In the genomic region with DNA sequence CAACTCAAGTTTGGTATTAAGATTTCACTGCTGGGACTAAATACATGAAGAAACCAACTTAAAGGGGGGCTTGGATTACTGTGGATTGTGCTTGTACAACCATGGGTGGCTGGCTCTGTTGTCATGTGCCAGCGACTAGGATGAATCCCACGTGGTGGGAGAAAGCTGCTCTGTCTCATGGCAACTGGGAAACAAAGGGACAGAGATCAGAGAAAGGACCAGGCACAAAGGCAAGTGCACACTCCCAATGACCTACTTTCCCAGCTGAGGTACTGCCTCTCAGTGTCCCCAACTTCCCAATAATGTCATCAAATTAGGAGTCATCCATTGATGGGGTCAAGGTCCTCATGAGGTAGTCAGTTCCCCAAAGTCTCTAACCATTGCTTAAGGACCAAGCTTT, we compare ENCODE assay signal across 18 mouse cellular contexts.
DNase-seq lines count a peak whose midpoint lies in the region; ATAC-seq and TF ChIP-seq lines count a peak whose summit lies in the region.
"Had no signal": no experiment of that assay in that cellular context is flagged by ENCODE, and none has a peak within 500 bp of the region (broad histone marks: within the 10 kb centered on the region; RNA-seq: fewer than 3 reads in every experiment).

No protein-coding gene starts in this region.

- 68% methylated on average over 2 of the region's 2 CpGs for WGBS in heart, embryonic 13.5 days
- WGBS in midbrain, embryonic 10.5 days: 30% methylated on average over 2 of the region's 2 CpGs
- 19% methylated on average over 2 of the region's 2 CpGs for WGBS in midbrain, embryonic 16.5 days

- no peak overlapping the region for H3K4me2 ChIP-seq in heart, embryonic 13.5 days
- H3K4me2 ChIP-seq in midbrain, embryonic 16.5 days (ENCODE audit: low read length): no peak overlapping the region
- H3K4me2 ChIP-seq: forebrain, embryonic 15.5 days had no signal

- no peaks in the 10 kb centered on the region for H3K9me3 ChIP-seq in heart, embryonic 13.5 days
- H3K9me3 ChIP-seq in midbrain, embryonic 10.5 days (replicated peaks): no peaks in the 10 kb centered on the region
- no peaks in the 10 kb centered on the region for H3K9me3 ChIP-seq in midbrain, embryonic 16.5 days (replicated peaks; ENCODE audit: control insufficient read depth, low read length, poor library complexity, severe bottlenecking)
- H3K9me3 ChIP-seq: embryonic facial prominence, embryonic 10.5 days; forebrain, embryonic 15.5 days had no signal

- DNase-seq in heart, postnatal 4 days: no peak
- DNase-seq in midbrain, embryonic 10.5 days (ENCODE audit: low spot score): no peak
- DNase-seq in testis, postnatal 10 days (ENCODE audit: low spot score): no peak
- no peak for DNase-seq in adrenal gland, adult 8-10 months
- DNase-seq: adrenal gland, postnatal 25 days; cerebellum, adult 2 months; cerebellum, postnatal 10 days; gastrocnemius, postnatal 36 days; heart, adult 11 months; heart, postnatal 10 days had no signal

- no peak for ATAC-seq in heart, embryonic 13.5 days (ENCODE audit: extremely low read depth, insufficient number of reproducible peaks, low FRiP score, low TSS enrichment)
- no peak for ATAC-seq in midbrain, embryonic 16.5 days
- no peak for ATAC-seq in inflammation-experienced regulatory T-cells, adult 6 months
- ATAC-seq: activated CD4-positive, CD25-positive, alpha-beta regulatory T cell, adult 4 months; forebrain, embryonic 15.5 days; Patski had no signal

- no peaks in the 10 kb centered on the region for H3K36me3 ChIP-seq in heart, embryonic 13.5 days
- no peaks in the 10 kb centered on the region for H3K36me3 ChIP-seq in midbrain, embryonic 10.5 days
- H3K36me3 ChIP-seq in midbrain, embryonic 16.5 days (ENCODE audit: control insufficient read depth, insufficient read depth, low read length): no peaks in the 10 kb centered on the region
- no peaks in the 10 kb centered on the region for H3K36me3 ChIP-seq in testis, adult 2 months (ENCODE audit: control insufficient read depth, insufficient read depth, low read length)
- H3K36me3 ChIP-seq: embryonic facial prominence, embryonic 10.5 days; forebrain, embryonic 15.5 days had no signal

- H3K4me3 ChIP-seq in heart, embryonic 13.5 days: no peak overlapping the region
- no peak overlapping the region for H3K4me3 ChIP-seq in midbrain, embryonic 10.5 days
- no peak overlapping the region for H3K4me3 ChIP-seq in midbrain, embryonic 16.5 days (ENCODE audit: low read depth, low read length)
- H3K4me3 ChIP-seq in testis, adult 2 months (ENCODE audit: control insufficient read depth, low read depth, low read length): peak overlapping the region; percentile 60
- H3K4me3 ChIP-seq: embryonic facial prominence, embryonic 10.5 days; forebrain, embryonic 15.5 days had no signal

- peaks cover 46% of the 10 kb centered on the region for H3K4me1 ChIP-seq in heart, embryonic 13.5 days
- H3K4me1 ChIP-seq in midbrain, embryonic 10.5 days: peaks cover 71% of the 10 kb centered on the region
- peaks cover 39% of the 10 kb centered on the region for H3K4me1 ChIP-seq in midbrain, embryonic 16.5 days (ENCODE audit: control insufficient read depth, insufficient read depth, low read length)
- peaks cover 4% of the 10 kb centered on the region; the same call in 1 of the 2 replicates for H3K4me1 ChIP-seq in testis, adult 2 months (ENCODE audit: control insufficient read depth, insufficient read depth, low read length)

- no peak overlapping the region for H3K9ac ChIP-seq in heart, embryonic 13.5 days
- no peak overlapping the region for H3K9ac ChIP-seq in midbrain, embryonic 16.5 days (ENCODE audit: low read depth, low read length)
- H3K9ac ChIP-seq: forebrain, embryonic 15.5 days had no signal

- no peak for TF ChIP-seq CTCF in testis, adult 2 months (IDR thresholded peaks at IDR 0.05; ENCODE audit: control insufficient read depth, insufficient read depth, insufficient replicate concordance, low read depth, low read length)

- H3K27me3 ChIP-seq in heart, embryonic 13.5 days (replicated peaks): no peaks in the 10 kb centered on the region
- no peaks in the 10 kb centered on the region for H3K27me3 ChIP-seq in midbrain, embryonic 10.5 days (ENCODE audit: low read depth, poor library complexity, severe bottlenecking)
- H3K27me3 ChIP-seq in midbrain, embryonic 16.5 days (ENCODE audit: control insufficient read depth, insufficient read depth, low read depth, low read length): no peaks in the 10 kb centered on the region
- H3K27me3 ChIP-seq in testis, adult 2 months (ENCODE audit: control insufficient read depth, insufficient read depth, low read length): no peaks in the 10 kb centered on the region
- H3K27me3 ChIP-seq: forebrain, embryonic 15.5 days had no signal

- no peak for TF ChIP-seq POLR2A in testis, adult 2 months (IDR thresholded peaks at IDR 0.05; ENCODE audit: control insufficient read depth, low read depth, low read length)

- peak overlapping the region; percentile 24; the same call in 1 of the 2 replicates for H3K27ac ChIP-seq in heart, embryonic 13.5 days (replicated peaks)
- H3K27ac ChIP-seq in midbrain, embryonic 10.5 days (replicated peaks): peak overlapping the region; percentile 94
- H3K27ac ChIP-seq in midbrain, embryonic 16.5 days (ENCODE audit: low read length): no peak overlapping the region
- H3K27ac ChIP-seq in testis, adult 2 months (ENCODE audit: control insufficient read depth, insufficient read depth, low read depth, low read length): no peak overlapping the region
- H3K27ac ChIP-seq: forebrain, embryonic 15.5 days had no signal

Comparison
In these comparisons a context has a peak if more than half of its experiments do, and no peak if none do; other contexts are left out.
1. H3K27ac ChIP-seq: peak in heart, embryonic 13.5 days (single experiment) and midbrain, embryonic 10.5 days (single experiment); none in midbrain, embryonic 16.5 days (single experiment) and testis, adult 2 months (single experiment).